Mouse (Mus musculus) lung, postnatal 0 days (tissue): Measurements from ENCODE around the gene 5530401A14Rik.

Source experiments
- CTCF ChIP-seq: IDR thresholded peaks from 2 replicates; pipeline ENCODE4 v1.5.1; 2016; ENCODE audit warnings: antibody characterized with exemption, mild to moderate bottlenecking
- EP300 ChIP-seq: IDR thresholded peaks from 2 replicates; pipeline ENCODE4 v1.6.1; 2016; ENCODE audit warnings: antibody characterized with exemption, mild to moderate bottlenecking, control low read depth

GRCm38 (mm10) chr11:81908760-81909159 is 48.3 kb downstream of the 5530401A14Rik start:
- no peak for TF ChIP-seq CTCF
- TF ChIP-seq EP300, result no peak
